ENCODE assay signal across 7 mouse cellular contexts in genomic region chr16:10276778-10277177, GRCm38 (mm10). TPM values are rescaled to one million over a fixed set of nuclear protein-coding genes. Genes with fewer than 3 reads are reported as not detected.
DNase-seq lines count a peak whose midpoint lies in the region; ATAC-seq and TF ChIP-seq lines count a peak whose summit lies in the region.
"Not testable (repeated sequence)": the region's sequence is repeated elsewhere in the genome, so short reads cannot be mapped to it uniquely, and the experiment has no call there.
"Had no signal": no experiment of that assay in that cellular context is flagged by ENCODE, and none has a peak within 500 bp of the region (broad histone marks: within the 10 kb centered on the region; RNA-seq: fewer than 3 reads in every experiment).

No protein-coding gene starts in this region.

- peak; percentile 35 for DNase-seq in 3T3-L1 (ENCODE audit: low read depth, low spot score)
- DNase-seq in CH12.LX (ENCODE audit: extremely low read depth) = peak; percentile 79
- DNase-seq in heart, adult 11 months = peak; percentile 19
- peak; percentile 51 for DNase-seq in kidney, adult 2 months
- DNase-seq in kidney, postnatal 0 days (ENCODE audit: low spot score) = not testable (repeated sequence)

- not testable (repeated sequence) for H3K36me3 ChIP-seq in CH12.LX (replicated peaks in 1 of 2; ENCODE audit: control insufficient read depth in 1 of 2, insufficient read depth in 1 of 2, low read length in 1 of 2); kidney, adult 2 months (ENCODE audit: control insufficient read depth, insufficient read depth, low read length); kidney, postnatal 0 days (ENCODE audit: insufficient read depth, low read length)

- TF ChIP-seq CTCF in CH12.LX (conservative IDR thresholded peaks at IDR 0.05 in 1 of 2, IDR thresholded peaks at IDR 0.05 in 1 of 2; ENCODE audit: low read depth in 2 of 2, low read length in 2 of 2); kidney, adult 2 months (conservative IDR thresholded peaks at IDR 0.05; ENCODE audit: insufficient read depth, insufficient read length, low read depth, low read length); kidney, postnatal 0 days (IDR thresholded peaks at IDR 0.05; ENCODE audit: low read depth): not testable (repeated sequence)

- TF ChIP-seq EP300 in CH12.LX (IDR thresholded peaks at IDR 0.05; ENCODE audit: low read length) = peak; percentile 90

- dilution Hi-C loops in CH12.LX (cut with MboI; ENCODE audit: extremely low pct_ligation_motif_present, extremely low pct_unique_long_range_greater_than_20kb, low sequenced_read_pairs) = not testable (repeated sequence)

- in situ Hi-C loops in CH12.LX (cut with MboI; ENCODE audit: low pct_ligation_motif_present, low pct_unique_long_range_greater_than_20kb, low sequenced_read_pairs) = loop anchor here (5.0 to 10.0 kb wide), 3 partner anchors 121 to 241 kb away; partner anchors contain the start of gene Tekt5

- not testable (repeated sequence) for TF ChIP-seq POLR2A in CH12.LX (IDR thresholded peaks at IDR 0.05; ENCODE audit: low read depth, low read length); kidney, adult 2 months (IDR thresholded peaks at IDR 0.05; ENCODE audit: low read depth, low read length)

- not testable (repeated sequence) for H3K27ac ChIP-seq in CH12.LX (ENCODE audit: insufficient read depth, low read depth); kidney, adult 2 months (ENCODE audit: insufficient read depth, low read depth, low read length); kidney, postnatal 0 days

- H3K9ac ChIP-seq in CH12.LX (ENCODE audit: insufficient read depth, low read depth); kidney, postnatal 0 days (ENCODE audit: low read depth, low read length): not testable (repeated sequence)

- H3K4me2 ChIP-seq in CH12.LX (ENCODE audit: insufficient read depth, low read depth, poor library complexity, severe bottlenecking); kidney, postnatal 0 days (ENCODE audit: low read length): not testable (repeated sequence)

- H3K79me2 ChIP-seq in CH12.LX (replicated peaks; ENCODE audit: control insufficient read depth, extremely low read depth, insufficient read depth, poor library complexity, severe bottlenecking) = not testable (repeated sequence)

- peaks cover 33% of the 10 kb centered on the region for H3K27me3 ChIP-seq in CH12.LX (replicated peaks)
- H3K27me3 ChIP-seq in kidney, adult 2 months (replicated peaks; ENCODE audit: control insufficient read depth, insufficient read depth, low read length); kidney, postnatal 0 days (ENCODE audit: insufficient read depth, low read length): not testable (repeated sequence)

- 40% methylated on average over 5 of the region's 5 CpGs for WGBS in kidney, adult 2 months
- 68% methylated on average over 5 of the region's 5 CpGs for WGBS in kidney, postnatal 0 days

- not testable (repeated sequence) for H3K9me3 ChIP-seq in CH12.LX (replicated peaks; ENCODE audit: low read length); kidney, postnatal 0 days (replicated peaks; ENCODE audit: low read length)

- not testable (repeated sequence) for TF ChIP-seq RAD21 in CH12.LX (IDR thresholded peaks at IDR 0.05; ENCODE audit: low read depth, low read length)

- H3K4me1 ChIP-seq in CH12.LX (ENCODE audit: control insufficient read depth in 1 of 2, insufficient read depth in 2 of 2) = peaks cover 0 to 23% of the 10 kb centered on the region in 2 experiments; a peak in 2 of 4 replicates
- H3K4me1 ChIP-seq in kidney, adult 2 months (ENCODE audit: control insufficient read depth, insufficient read depth, low read length); kidney, postnatal 0 days (replicated peaks; ENCODE audit: insufficient read depth, low read length): not testable (repeated sequence)

- ATAC-seq in kidney, postnatal 0 days (replicated peaks; ENCODE audit: low FRiP score, low read depth) = 0 out of 2 replicates have a peak, but pooled peaks have one; percentile 35

- not testable (repeated sequence) for H3K4me3 ChIP-seq in CH12.LX (replicated peaks in 1 of 3; ENCODE audit: low read depth in 2 of 3, low read length in 2 of 3, poor library complexity in 1 of 3); kidney, adult 2 months (ENCODE audit: insufficient read depth, low read depth, low read length); kidney, postnatal 0 days (replicated peaks; ENCODE audit: low read depth, low read length)

TF ChIP-seq in CH12.LX, 34 proteins besides CTCF, POLR2A, EP300 and RAD21:
- TF ChIP-seq MYC (IDR thresholded peaks at IDR 0.05; ENCODE audit: low read depth, low read length) (peak; percentile 45; the same call in 1 of the 2 replicates), MEF2A (IDR thresholded peaks at IDR 0.05; ENCODE audit: borderline replicate concordance, low read depth, low read length) (peak; percentile 50; the same call in 1 of the 2 replicates), MAFK (IDR thresholded peaks at IDR 0.05; ENCODE audit: insufficient replicate concordance, low read length) (peak; percentile 68; the same call in 1 of the 2 replicates), CHD2 (IDR thresholded peaks at IDR 0.05; ENCODE audit: low read length) (peak; percentile 33; the same call in 1 of the 2 replicates), IRF4 (IDR thresholded peaks at IDR 0.05; ENCODE audit: low read depth, low read length) (peak; percentile 86), RCOR1 (conservative IDR thresholded peaks at IDR 0.05; ENCODE audit: low read depth, low read length) (peak; percentile 66; the same call in 1 of the 2 replicates), TCF12 (IDR thresholded peaks at IDR 0.05; ENCODE audit: low read depth, low read length) (peak; percentile 82), ETS1 (conservative IDR thresholded peaks at IDR 0.05; ENCODE audit: low read depth, low read length) (peak; percentile 87), MAX (IDR thresholded peaks at IDR 0.05; ENCODE audit: low read length) (peak; percentile 47; the same call in 1 of the 2 replicates), JUND (conservative IDR thresholded peaks at IDR 0.05; ENCODE audit: low read depth, low read length) (peak; percentile 80), ZNF384 (IDR thresholded peaks at IDR 0.05; ENCODE audit: low read depth, low read length) (peak; percentile 27; the same call in 1 of the 2 replicates), SIN3A (IDR thresholded peaks at IDR 0.05; ENCODE audit: low read length) (0 out of 2 replicates have a peak, but pooled peaks have one; percentile 41), MXI1 (IDR thresholded peaks at IDR 0.05; ENCODE audit: low read depth, low read length) (0 out of 2 replicates have a peak, but pooled peaks have one; percentile 21), JUN (IDR thresholded peaks at IDR 0.05; ENCODE audit: insufficient read depth, low read depth, low read length) (peak; percentile 62), BHLHE40 (IDR thresholded peaks at IDR 0.05; ENCODE audit: low read depth, low read length) (peak; percentile 96)

RNA-seq across cellular contexts. Expression of gene Emp2, which starts 37.0 kb away (rescaled TPM):
- total RNA-seq in CH12.LX (2012; rRNA removed) (0.04 TPM in 1 of 2 replicates, not detected in the other), CH12.LX (2014; rRNA removed) (0.11 TPM in 1 of 2 replicates, not detected in the other)
- 0.07 and 0.09 TPM in 2 replicates for polyA plus RNA-seq in CH12.LX (2012; ENCODE audit: insufficient read length, low read depth)
- polyA plus RNA-seq in kidney, adult 2 months (2012; rRNA removed) = 22.3 and 23.3 TPM in 2 replicates
- polyA plus RNA-seq in kidney, postnatal 0 days (2015; fragmentation: Nextera tagmentation; extraction: Ambion mirVana) = 17.6 and 19.7 TPM in 2 replicates
- total RNA-seq: MEL had no signal
- polyA plus RNA-seq: CD4-positive, CD25-positive, alpha-beta regulatory T cell, adult 4 months had no signal

Comparison
In these comparisons a context has a peak if more than half of its experiments do, and no peak if none do; other contexts are left out.
1. RNA of gene Emp2, which starts 37.0 kb away (polyA plus RNA-seq): 22.3 to 23.3 TPM in kidney, adult 2 months and 17.6 to 19.7 TPM in kidney, postnatal 0 days; 0.07 to 0.09 TPM in CH12.LX; every median in the first group is over 10 times any median in the second.